Mouse (Mus musculus): Measurements from ENCODE around the gene Heatr6. TPM values are rescaled to one million over a fixed set of nuclear protein-coding genes. Genes with fewer than 3 reads are reported as not detected.
A peak's percentile ranks its signal among the peaks of the same experiment; 100 is the strongest.

Gene Heatr6
- total RNA-seq (2012; rRNA removed) (17.6 and 18.3 TPM in 2 replicates), total RNA-seq (2014; rRNA removed) (14.9 and 17.4 TPM in 2 replicates), polyA plus RNA-seq (2012; ENCODE audit: insufficient read length, low read depth) (21.0 and 24.4 TPM in 2 replicates)

GRCm38 (mm10) chr11:83753581-83754181 lies at the start of gene Heatr6:
Heatr6 (plus strand) TSS chr11:83753696.
- H3K9ac ChIP-seq (ENCODE audit: insufficient read depth, low read depth): peak within 1 kb of the TSS; percentile 89
- no peaks in the 10 kb centered on the region for H3K9me3 ChIP-seq (replicated peaks; ENCODE audit: low read length)
- H3K4me2 ChIP-seq (ENCODE audit: insufficient read depth, low read depth, poor library complexity, severe bottlenecking): peak within 1 kb of the TSS; percentile 98
- peak within 1 kb of the TSS; percentile 79 for H3K27ac ChIP-seq (ENCODE audit: insufficient read depth, low read depth)
- peaks cover 23 to 36% of the 10 kb centered on the region in 2 experiments for H3K36me3 ChIP-seq (replicated peaks in 1 of 2; ENCODE audit: control insufficient read depth in 1 of 2, insufficient read depth in 1 of 2, low read length in 1 of 2)
- no peaks in the 10 kb centered on the region for H3K27me3 ChIP-seq (replicated peaks)
- DNase-seq (ENCODE audit: extremely low read depth): peak; percentile 96
- TF ChIP-seq ZKSCAN1 (IDR thresholded peaks at IDR 0.05; ENCODE audit: borderline replicate concordance, low read depth, low read length) (no peak), GABPA (IDR thresholded peaks at IDR 0.05; ENCODE audit: insufficient replicate concordance, low read depth, low read length) (no peak), CTCF (conservative IDR thresholded peaks at IDR 0.05 in 1 of 2, IDR thresholded peaks at IDR 0.05 in 1 of 2; ENCODE audit: low read depth in 2 of 2, low read length in 2 of 2) (no peak), MAFK (IDR thresholded peaks at IDR 0.05; ENCODE audit: insufficient replicate concordance, low read length) (0 out of 2 replicates have a peak, but pooled peaks have one; percentile 4), CHD2 (IDR thresholded peaks at IDR 0.05; ENCODE audit: low read length) (peak; percentile 95), POLR2AphosphoS2 (IDR thresholded peaks at IDR 0.05; ENCODE audit: low read depth, low read length) (peak; percentile 84; the same call in 1 of the 2 replicates), USF2 (conservative IDR thresholded peaks at IDR 0.05; ENCODE audit: low read depth, low read length) (no peak), JUND (conservative IDR thresholded peaks at IDR 0.05; ENCODE audit: low read depth, low read length) (no peak), HCFC1 (IDR thresholded peaks at IDR 0.05; ENCODE audit: low read depth, low read length) (peak; percentile 91), NELFE (IDR thresholded peaks at IDR 0.05; ENCODE audit: low read depth, low read length) (peak; percentile 87), EP300 (IDR thresholded peaks at IDR 0.05; ENCODE audit: low read length) (no peak), JUN (IDR thresholded peaks at IDR 0.05; ENCODE audit: insufficient read depth, low read depth, low read length) (no peak), TCF12 (IDR thresholded peaks at IDR 0.05; ENCODE audit: low read depth, low read length) (peak; percentile 95), TBP (conservative IDR thresholded peaks at IDR 0.05; ENCODE audit: low read depth, low read length) (peak; percentile 92), MAZ (IDR thresholded peaks at IDR 0.05; ENCODE audit: low read depth, low read length) (peak; percentile 75), PAX5 (IDR thresholded peaks at IDR 0.05; ENCODE audit: low read length) (no peak), USF1 (IDR thresholded peaks at IDR 0.05; ENCODE audit: low read depth, low read length) (no peak), BHLHE40 (IDR thresholded peaks at IDR 0.05; ENCODE audit: low read depth, low read length) (no peak), NRF1 (IDR thresholded peaks at IDR 0.05; ENCODE audit: low read depth, low read length) (peak; percentile 65), ELF1 (IDR thresholded peaks at IDR 0.05; ENCODE audit: low read depth, low read length) (peak; percentile 93), SMC3 (IDR thresholded peaks at IDR 0.05; ENCODE audit: low read depth, low read length) (no peak), RCOR1 (conservative IDR thresholded peaks at IDR 0.05; ENCODE audit: low read depth, low read length) (peak; percentile 25; the same call in 1 of the 2 replicates), MXI1 (IDR thresholded peaks at IDR 0.05; ENCODE audit: low read depth, low read length) (peak; percentile 78), UBTF (IDR thresholded peaks at IDR 0.05; ENCODE audit: low read depth, low read length) (peak; percentile 86; the same call in 1 of the 2 replicates), CHD1 (IDR thresholded peaks at IDR 0.05; ENCODE audit: low read depth, low read length) (no peak), MEF2A (IDR thresholded peaks at IDR 0.05; ENCODE audit: borderline replicate concordance, low read depth, low read length) (peak; percentile 56; the same call in 1 of the 2 replicates), E2F4 (IDR thresholded peaks at IDR 0.05; ENCODE audit: insufficient replicate concordance, low read depth, low read length) (no peak), ZNF384 (IDR thresholded peaks at IDR 0.05; ENCODE audit: low read depth, low read length) (no peak), ZC3H11A (IDR thresholded peaks at IDR 0.05; ENCODE audit: low read depth, low read length) (no peak), POLR2A (IDR thresholded peaks at IDR 0.05; ENCODE audit: low read depth, low read length) (peak; percentile 93), MYC (IDR thresholded peaks at IDR 0.05; ENCODE audit: low read depth, low read length) (peak; percentile 91), KAT2A (IDR thresholded peaks at IDR 0.05; ENCODE audit: insufficient replicate concordance, low read length) (peak; percentile 88; the same call in 1 of the 2 replicates), RAD21 (IDR thresholded peaks at IDR 0.05; ENCODE audit: low read depth, low read length) (no peak), SIN3A (IDR thresholded peaks at IDR 0.05; ENCODE audit: low read length) (peak; percentile 92), ZMIZ1 (IDR thresholded peaks at IDR 0.05; ENCODE audit: low read depth, low read length) (peak; percentile 96), ETS1 (conservative IDR thresholded peaks at IDR 0.05; ENCODE audit: low read depth, low read length) (no peak), MAX (IDR thresholded peaks at IDR 0.05; ENCODE audit: low read length) (peak; percentile 81), IRF4 (IDR thresholded peaks at IDR 0.05; ENCODE audit: low read depth, low read length) (peak; percentile 27; the same call in 1 of the 2 replicates)
- peaks cover 13% of the 10 kb centered on the region for H3K79me2 ChIP-seq (replicated peaks; ENCODE audit: control insufficient read depth, extremely low read depth, insufficient read depth, poor library complexity, severe bottlenecking)
- peak within 1 kb of the TSS; percentile 79 to 94 (median 81) for H3K4me3 ChIP-seq (replicated peaks in 1 of 3; ENCODE audit: low read depth in 2 of 3, low read length in 2 of 3, poor library complexity in 1 of 3)
- H3K4me1 ChIP-seq (ENCODE audit: control insufficient read depth in 1 of 2, insufficient read depth in 2 of 2): peaks cover 0 to 36% of the 10 kb centered on the region in 2 experiments; a peak in 3 of 4 replicates
- dilution Hi-C loops (cut with MboI; ENCODE audit: extremely low pct_ligation_motif_present, extremely low pct_unique_long_range_greater_than_20kb, low sequenced_read_pairs) (no loop called here), in situ Hi-C loops (cut with MboI; ENCODE audit: low pct_ligation_motif_present, low pct_unique_long_range_greater_than_20kb, low sequenced_read_pairs) (no loop called here)
